Mouse (Mus musculus) gastrocnemius, postnatal 14 days (tissue): ENCODE data around the gene Zmat1. TPM values are rescaled to one million over a fixed set of nuclear protein-coding genes. Genes with fewer than 3 reads are reported as not detected.
"Not testable (repeated sequence)": the region's sequence is repeated elsewhere in the genome, so short reads cannot be mapped to it uniquely, and the experiment has no call there.

Experiments used
- DNase-seq: peaks from one replicate; pipeline ENCODE4 v3.0.0; 2021; ENCODE audit warnings: mixed read lengths
- intact Hi-C: fragments of 180-260 bp; cut with DNase I; formaldehyde crosslinking; loops from one replicate; pipeline ENCODE4 v1.15.1; 2025; ENCODE audit warnings: low total_unique reads
- long read RNA-seq, 2 experiments: library from polyadenylated mRNA; stranded (forward); transcript quantifications; one replicate each; pipeline ENCODE4 v2.0.0; 2021
- total RNA-seq, 2 experiments: library from RNA; stranded (reverse); gene quantifications; 2 replicates each; pipeline ENCODE4 v1.2.3; 2021

The Zmat1 gene
- total RNA-seq: 1 to 10 TPM; 1.0 to 1.4 TPM
- long read RNA-seq, experiment 1, partial matches to known transcripts: 0 of 1 reads
- long read RNA-seq, experiment 1, other reads (novel, unspliced or antisense): 1 of 1 reads
- long read RNA-seq, experiment 2, partial matches to known transcripts: 0 of 1 reads
- long read RNA-seq, experiment 2, other reads (novel, unspliced or antisense): 0 of 1 reads

DNA sequence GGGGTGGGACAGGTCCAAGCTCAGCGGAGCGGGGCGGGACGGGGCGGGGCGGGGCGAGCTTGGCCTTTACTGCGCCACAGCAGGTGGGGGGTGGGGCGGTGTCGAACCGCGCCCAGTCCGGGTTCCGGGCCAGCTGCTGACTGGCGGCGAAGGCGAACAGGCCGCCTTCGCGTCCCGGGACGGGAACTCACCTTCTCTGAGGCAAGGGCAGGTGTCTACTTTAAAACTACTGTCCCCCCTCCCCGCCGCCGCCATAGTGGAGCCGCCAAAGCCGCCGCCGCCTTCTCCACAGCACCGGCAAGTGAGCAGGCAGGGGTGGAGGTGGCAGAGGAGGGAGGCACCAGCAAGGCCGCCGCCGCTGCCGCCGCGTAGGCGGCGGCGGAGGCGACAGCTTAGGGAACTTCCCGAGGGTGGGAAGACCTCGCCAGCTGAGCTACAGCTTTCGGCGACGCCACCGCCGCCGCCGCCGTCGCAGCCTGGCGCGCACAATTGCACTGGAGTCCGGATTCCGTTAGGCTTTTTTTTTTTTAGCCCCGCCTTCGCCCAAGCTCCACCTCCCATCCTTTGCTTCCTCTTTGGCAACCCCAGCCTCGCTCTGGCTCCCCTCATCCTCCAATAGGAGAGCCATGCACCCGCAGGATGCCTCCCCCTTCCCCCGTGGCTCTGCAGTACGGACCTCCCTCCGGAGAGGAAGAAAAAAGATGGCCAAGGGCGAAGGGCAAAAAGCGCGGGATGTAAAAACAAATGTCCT, at the start of gene Zmat1:
TSS of gene Zmat1 (minus strand) at position 490 of the 751 bp plus-strand sequence.
- intact Hi-C loops: no loop called here
- peak; percentile 89 for DNase-seq

DNA sequence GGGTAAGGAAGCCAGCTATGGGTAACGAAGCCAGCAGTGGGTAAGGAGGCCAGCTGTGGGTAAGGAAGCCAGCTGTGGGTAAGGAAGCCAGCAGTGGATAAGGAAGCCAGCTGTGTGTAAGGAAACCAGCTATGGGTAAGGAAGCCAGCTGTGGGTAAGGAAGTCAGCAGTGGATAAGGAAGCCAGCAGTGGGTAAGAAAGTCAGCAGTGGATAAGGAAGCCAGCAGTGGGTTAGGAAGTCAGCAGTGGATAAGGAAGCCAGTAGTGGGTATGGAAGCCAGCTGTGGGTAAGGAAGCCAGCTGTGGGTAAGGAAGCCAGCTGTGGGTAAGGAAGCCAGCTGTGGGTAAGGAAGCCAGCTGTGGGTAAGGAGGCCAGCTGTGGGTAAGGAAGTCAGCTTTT, 44.9 kb upstream of the Zmat1 start:
- not testable (repeated sequence) for DNase-seq

DNA sequence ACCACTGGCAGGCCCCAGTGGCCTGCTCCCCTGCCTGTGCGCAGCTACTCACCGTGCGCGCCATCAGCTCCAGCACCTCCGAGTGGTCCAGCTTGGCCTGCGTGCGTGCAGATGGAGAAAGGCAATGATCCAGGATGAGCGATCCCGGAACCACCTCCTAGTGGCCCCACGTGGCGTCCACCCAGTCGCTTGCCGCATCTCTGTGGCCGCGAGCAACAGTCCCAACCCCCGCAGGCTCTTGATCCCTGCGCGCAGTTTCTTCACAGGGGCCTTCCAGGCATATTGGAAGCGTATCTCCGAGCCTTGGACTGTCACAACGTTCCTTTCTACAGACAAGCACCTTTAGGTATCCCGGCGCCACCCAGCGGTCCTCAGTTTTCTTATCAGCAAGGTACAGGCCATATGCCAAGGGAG, 27.0 kb upstream of the Zmat1 start:
- intact Hi-C loops: no loop called here
- no peak for DNase-seq

More for the DNA sequence above, 44.9 kb upstream of the Zmat1 start:
- intact Hi-C loops: not testable (repeated sequence)

DNA sequence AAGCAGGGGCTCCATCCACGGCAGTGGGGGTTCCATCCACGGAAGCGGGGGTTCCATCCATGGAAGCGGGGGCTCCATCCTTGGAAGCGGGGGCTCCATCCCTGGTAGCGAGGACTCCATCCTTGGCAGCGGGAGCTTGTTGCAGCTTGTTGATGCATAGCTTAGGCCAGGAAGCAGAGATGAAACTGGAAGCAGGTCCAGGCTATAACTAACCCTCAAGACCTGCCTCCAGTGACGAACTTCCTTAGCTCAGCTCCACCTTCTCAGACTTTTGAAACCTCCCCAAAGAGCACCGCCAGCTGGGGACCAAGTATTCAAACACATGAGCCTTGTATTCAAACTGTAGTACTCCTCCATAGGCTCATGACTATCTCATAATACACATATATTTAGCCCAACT, 16.1 kb upstream of the Zmat1 start:
- DNase-seq: no peak
- intact Hi-C loops: no loop called here

DNA sequence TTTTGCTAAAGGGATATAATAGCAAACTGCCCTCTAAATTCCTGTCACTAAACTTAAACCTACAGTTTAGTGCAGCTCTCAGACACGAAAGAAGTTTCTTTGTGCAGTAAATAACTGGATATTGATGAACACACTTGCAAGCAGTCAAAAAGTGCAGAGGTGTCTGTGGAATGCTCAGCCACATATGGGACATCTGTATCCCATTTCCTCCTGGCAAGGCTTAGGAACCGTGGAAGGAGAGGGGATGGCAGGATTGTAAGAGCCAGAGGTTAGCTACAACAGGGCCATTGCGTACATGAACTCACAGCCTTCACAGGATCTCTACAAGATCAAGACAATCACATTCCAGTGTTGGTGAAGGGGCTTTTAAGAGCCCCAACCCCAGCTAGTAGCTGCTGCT, 2.4 kb upstream of the Zmat1 start:
- DNase-seq: no peak
- intact Hi-C loops: no loop called here

DNA sequence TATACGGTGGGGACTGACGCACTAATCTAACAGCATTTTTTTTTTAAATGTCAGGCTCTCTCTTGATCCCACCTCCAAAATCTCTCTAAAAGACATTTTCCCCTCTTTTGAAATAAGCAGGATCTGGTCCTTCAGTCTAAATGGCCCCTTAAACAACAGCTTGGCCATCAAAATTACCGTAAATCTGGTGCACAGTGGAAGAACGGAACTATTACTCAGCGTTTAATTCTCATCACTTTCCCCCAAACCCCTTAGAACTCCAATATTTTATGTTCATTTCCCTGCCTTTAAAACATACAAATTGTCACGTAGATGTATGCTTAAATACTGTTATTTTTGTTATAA, 434 bp upstream of the Zmat1 start:
- intact Hi-C loops: no loop called here
- DNase-seq: no peak

DNA sequence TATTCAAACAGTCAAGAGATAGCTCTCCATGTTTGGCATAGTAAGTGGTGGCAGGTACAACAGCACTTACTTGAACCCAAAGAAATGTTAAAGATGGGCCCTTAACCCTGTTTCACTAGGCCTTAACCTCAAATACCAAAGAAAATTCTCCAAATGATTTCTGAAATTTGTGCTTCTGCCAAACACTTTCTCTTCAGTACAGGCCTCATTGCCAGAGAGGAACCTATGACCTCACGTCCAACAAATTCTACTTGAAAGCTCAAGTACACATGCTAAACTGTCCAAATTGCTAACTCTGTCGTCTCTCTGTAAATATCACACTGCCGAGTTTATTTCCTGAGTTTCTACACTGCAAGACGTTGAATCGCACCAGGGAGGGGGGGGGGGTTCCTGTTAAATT, 988 bp downstream of the Zmat1 start:
- DNase-seq: no peak
- intact Hi-C loops: no loop called here

DNA sequence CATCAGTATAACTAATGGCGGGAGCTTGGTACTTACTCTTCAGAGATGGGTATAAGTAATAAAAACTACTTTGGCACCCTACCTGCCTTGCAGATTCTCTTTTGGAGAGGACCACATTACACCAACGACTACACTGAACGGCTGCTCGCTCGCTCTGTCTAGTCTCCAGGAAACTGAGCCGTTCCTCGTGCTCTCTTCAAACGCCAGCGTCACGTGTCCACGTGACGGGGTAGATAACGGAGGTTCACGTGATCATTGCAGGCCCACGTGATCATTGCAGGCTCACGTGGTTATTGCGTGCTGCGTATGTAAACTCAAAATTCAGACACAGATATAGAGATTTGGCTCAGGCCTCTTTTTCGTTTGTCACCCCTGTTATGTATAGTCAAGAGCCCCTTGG, 44.5 kb downstream of the Zmat1 start, which contains the start of gene Nxf2:
TSS of gene Nxf2 (minus strand) at position 209 of the 400 bp plus-strand sequence.
- intact Hi-C loops: no loop called here
- no peak for DNase-seq

DNA sequence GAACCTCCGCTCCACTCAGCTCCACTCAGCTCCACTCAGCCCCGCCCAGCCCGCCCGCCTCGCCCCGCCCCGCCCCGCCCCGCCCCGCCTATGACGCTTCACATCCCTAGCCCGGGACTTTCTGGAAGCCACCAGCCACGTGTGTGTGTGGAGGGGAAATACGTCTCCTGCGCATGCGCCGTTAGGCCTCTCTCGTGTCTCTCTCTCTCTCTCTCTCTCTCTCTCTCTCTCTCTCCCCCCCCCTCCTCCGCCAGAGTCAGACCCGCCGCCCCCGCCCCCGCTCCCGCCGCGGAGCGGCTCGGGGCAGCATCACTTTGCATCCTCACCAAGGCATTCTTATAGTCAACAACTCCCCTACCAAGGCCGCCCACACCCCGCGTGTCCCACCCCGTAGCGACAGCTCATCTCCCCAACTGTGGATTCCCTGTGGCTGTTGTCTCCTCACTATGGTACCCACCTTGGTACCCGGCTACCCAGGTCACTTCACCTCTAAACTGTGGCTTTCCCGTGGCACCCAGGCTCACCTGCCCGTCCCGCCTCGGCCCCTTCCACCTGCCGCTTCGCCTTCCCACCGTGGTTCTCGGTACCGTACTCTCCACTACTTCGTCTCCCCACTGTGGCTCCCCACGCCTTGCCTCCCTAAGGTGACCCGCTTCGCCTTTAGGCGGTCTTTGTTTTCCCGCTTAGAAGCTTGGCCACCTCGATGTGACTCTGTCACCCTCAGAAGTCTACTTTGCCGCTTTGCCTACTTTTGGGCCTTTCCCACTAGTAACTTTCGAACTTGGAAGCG, 45.5 kb downstream of the Zmat1 start:
- intact Hi-C loops: no loop called here
- DNase-seq: peak; percentile 59

DNA sequence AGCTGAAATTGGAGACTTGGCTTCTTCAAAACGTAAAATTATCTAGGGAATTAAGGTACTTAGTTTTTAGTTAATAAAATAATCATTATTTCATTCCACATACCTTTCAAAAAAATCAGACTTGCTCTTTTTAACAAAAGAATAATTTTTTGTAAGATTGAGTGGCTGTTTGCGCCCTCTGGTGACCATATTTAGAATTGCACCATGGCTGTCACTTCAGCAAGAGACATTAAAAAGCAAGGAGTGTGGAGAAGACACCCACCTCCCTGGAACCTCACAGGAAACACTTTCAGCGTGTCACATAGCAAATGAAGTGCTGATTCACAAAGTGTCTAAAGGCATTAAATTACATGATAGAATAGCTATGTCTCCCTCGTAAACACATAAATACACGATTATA, 78.6 kb downstream of the Zmat1 start:
- intact Hi-C loops: no loop called here
- peak; percentile 8 for DNase-seq

DNA sequence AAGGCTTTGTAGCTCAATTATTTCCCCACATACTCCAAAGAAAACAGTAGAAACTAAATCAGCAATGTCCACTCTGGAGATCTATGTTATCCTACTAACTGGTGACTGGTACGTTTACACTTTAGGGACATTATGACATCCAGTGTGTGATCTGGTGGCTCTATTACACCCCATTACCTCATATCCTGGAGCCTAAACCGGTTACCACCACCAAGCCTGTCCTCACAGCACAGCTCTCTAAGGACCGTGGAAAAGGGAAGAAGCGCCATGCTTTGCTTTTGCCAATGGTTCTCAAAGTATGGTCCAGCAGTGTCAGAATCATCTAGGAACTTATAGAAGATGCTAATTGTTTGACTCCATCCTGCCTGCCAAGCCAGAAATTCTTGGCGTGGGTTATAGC, 79.1 kb downstream of the Zmat1 start:
- intact Hi-C loops: no loop called here
- no peak for DNase-seq

DNA sequence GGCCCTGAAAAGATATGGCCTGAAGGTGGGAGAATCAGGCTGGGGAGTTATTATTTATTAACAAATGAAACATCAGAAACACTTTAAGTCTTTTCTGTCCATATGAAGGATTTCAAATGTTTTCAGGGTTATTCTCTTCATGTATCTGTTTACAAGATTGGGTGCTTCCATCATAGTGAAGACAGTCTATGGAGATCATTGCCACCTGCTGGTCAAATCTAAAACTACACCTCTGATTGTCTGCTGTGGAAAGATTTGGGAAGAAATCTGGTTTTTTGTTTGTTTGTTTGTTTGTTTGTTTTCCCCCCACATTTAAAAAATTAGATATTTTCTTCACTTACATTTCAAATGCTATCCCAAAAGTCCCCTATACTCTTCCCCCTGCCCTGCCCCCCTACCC, 84.0 kb downstream of the Zmat1 start:
- DNase-seq: no peak
- intact Hi-C loops: no loop called here

DNA sequence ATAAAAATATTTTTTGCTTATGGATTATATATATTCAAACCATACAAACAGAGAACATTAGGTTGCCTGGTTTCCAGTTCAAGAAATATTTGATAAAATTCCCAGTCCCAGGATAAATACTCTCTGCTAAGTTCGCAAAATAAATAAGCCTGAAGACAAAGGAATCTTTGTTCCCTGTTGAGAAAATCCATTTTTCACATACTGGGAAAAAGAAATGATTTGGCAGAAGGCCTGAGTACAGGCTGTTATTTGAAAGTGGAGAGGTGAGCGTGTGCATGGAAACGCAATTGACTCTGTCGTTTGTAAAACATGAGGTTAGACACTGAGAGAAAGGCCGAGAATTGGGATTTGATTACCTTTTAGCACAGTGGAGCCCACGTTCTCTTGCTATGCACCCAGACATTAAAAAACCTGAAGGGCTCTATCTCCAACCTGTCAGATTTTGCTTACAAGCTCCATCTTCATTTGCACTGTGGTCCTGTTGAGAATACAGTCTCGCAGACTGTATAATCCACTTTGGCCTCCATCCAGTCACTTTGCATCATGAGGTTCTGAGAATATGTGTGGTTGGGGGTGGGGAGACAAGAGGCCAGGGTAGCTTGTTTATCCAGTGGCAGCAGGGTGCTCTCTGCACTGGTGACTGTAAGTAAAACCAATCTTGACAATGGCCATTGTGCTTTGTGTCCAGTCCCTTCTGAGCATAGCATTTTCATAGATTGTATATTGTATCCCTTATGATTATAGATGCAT, 85.2 kb downstream of the Zmat1 start:
- DNase-seq: no peak
- intact Hi-C loops: no loop called here

Other genes starting within 250 kb of the Zmat1 start
- 10 to 100 TPM; 12.9 to 18.6 TPM for gene Armcx2, start 200.0 kb downstream of the Zmat1 start, total RNA-seq
- not detected for gene Nxf2, start 44.5 kb downstream of the Zmat1 start, total RNA-seq
- not detected for gene Gm15023, start 168.4 kb upstream of the Zmat1 start, total RNA-seq
- gene Tceal6, start 201.5 kb upstream of the Zmat1 start, total RNA-seq: 1 to 10 TPM in 1 of 2 experiments, under 1 TPM in 1; 0.64 to 1.1 TPM